Mouse (Mus musculus) midbrain, postnatal 0 days (tissue): ENCODE data around the gene Trdmt1. TPM values are rescaled to one million over a fixed set of nuclear protein-coding genes. Genes with fewer than 3 reads are reported as not detected.
A peak's percentile ranks its signal among the peaks of the same experiment; 100 is the strongest.

Experiments used
- ATAC-seq: fragments of 200-750 bp; cut with Nextera tagmentation; 2 replicates; pipeline ENCODE4 v1.8.0; 2017; ENCODE audit warnings: moderate number of reproducible peaks, mild to moderate bottlenecking, moderate TSS enrichment, moderate library complexity; ENCODE audit not compliant: low FRiP score
- DNase-seq: peaks from one replicate; pipeline ENCODE4 v3.0.0-alpha.2; 2015; ENCODE audit warnings: low spot score
- H3K27ac ChIP-seq: fragments of 300-500 bp; sonication (generic); 2 replicates; pipeline ENCODE4 v1.5.1; 2014; ENCODE audit warnings: low read depth, mild to moderate bottlenecking, low read length, mixed read lengths
- H3K27me3 ChIP-seq: fragments of 300-500 bp; sonication (generic); 2 replicates; pipeline ENCODE4 v1.6.1; 2014; ENCODE audit warnings: low read length, control low read depth, mixed read lengths; ENCODE audit not compliant: insufficient read depth
- H3K36me3 ChIP-seq: fragments of 300-500 bp; sonication (generic); 2 replicates; pipeline ENCODE4 v1.6.1; 2014; ENCODE audit warnings: low read length, control low read depth, mixed read lengths; ENCODE audit not compliant: insufficient read depth
- H3K4me1 ChIP-seq: fragments of 300-500 bp; sonication (generic); 2 replicates; pipeline ENCODE4 v1.6.1; 2014; ENCODE audit warnings: mild to moderate bottlenecking, control low read depth, antibody characterized with exemption, low read length, mixed read lengths; ENCODE audit not compliant: insufficient read depth
- H3K4me2 ChIP-seq: fragments of 300-500 bp; sonication (generic); 2 replicates; pipeline ENCODE4 v1.6.1; 2014; ENCODE audit warnings: low read depth, mild to moderate bottlenecking, low read length, mixed read lengths; ENCODE audit not compliant: poor library complexity, severe bottlenecking
- H3K4me3 ChIP-seq: fragments of 300-500 bp; sonication (generic); 2 replicates; pipeline ENCODE4 v1.5.1; 2014; ENCODE audit warnings: low read depth, mild to moderate bottlenecking, low read length, moderate library complexity
- H3K9ac ChIP-seq: fragments of 300-500 bp; sonication (generic); replicated peaks from 2 replicates; pipeline ENCODE4 v1.6.1; 2014; ENCODE audit warnings: mild to moderate bottlenecking, low read length, moderate library complexity, mixed read lengths; ENCODE audit not compliant: poor library complexity, severe bottlenecking
- H3K9me3 ChIP-seq: fragments of 300-500 bp; sonication (generic); 2 replicates; pipeline ENCODE4 v1.6.1; 2016; ENCODE audit warnings: low read length, control low read depth
- CTCF ChIP-seq: IDR thresholded peaks from 2 replicates; pipeline ENCODE4 v1.5.1; 2016; ENCODE audit warnings: antibody characterized with exemption, mild to moderate bottlenecking
- WGBS: fragments of 180-500 bp; shearing (Covaris S2); extraction: QIAGEN DNeasy Blood & Tissue Kit; methylation state at CpG from one replicate; pipeline ENCODE4 v1.1.7; 2014; 5-methylcytosine and 5-hydroxymethylcytosine counted together
- polyA plus RNA-seq: library from polyadenylated mRNA; unstranded; fragments of >200 nt; fragmentation: Nextera tagmentation; extraction: Ambion mirVana; gene quantifications from 2 replicates; pipeline ENCODE4 v1.2.1, GENCODE M21; 2015
- total RNA-seq: library from RNA; depleted of rRNA; stranded (reverse); fragments of >200 nt; gene quantifications from 2 replicates; pipeline ENCODE4 v1.2.3, GENCODE M21; 2014

Gene Trdmt1
- total and polyA plus RNA-seq, 2 experiments from 2014 or later, result 5.8 to 6.6 TPM

DNA sequence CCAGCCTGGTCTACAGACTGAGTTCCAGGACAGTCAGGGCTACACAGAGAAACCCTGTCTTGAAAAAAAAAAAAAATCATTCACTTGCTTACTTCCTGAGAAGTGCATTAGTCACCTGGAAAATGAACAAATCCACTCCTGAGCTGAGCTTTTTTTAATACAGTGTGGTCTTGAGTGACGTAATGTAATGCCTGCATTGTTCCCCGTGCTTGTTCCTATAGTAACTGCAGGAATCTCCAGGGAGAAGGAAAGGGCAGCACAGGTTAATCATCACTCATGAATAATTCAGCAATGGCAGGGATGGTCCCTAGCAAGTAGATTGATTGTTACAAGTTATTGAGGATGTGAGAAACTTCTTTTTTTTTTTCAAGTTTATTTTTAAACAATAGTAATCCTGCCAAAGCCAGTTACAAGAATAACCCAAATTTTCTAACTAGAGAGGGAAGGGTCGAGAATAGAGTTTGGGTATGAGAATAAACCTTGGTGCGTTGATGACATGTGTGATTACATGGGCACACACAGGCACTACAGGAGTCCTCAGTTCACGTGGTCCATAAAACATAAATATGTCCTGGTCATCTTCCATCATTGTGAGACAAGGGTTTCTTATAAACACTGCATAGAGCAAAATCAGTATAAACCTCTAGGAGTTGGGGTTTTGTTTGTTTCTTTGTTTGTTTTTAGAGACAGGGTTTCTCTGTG is 44.0 kb downstream of the Trdmt1 start:
- 26% methylated on average over 5 of the region's 5 CpGs for WGBS
- Histone ChIP-seq H3K4me2 (no peak overlapping the region), H3K9ac (no peak overlapping the region), H3K27me3 (no peaks in the 10 kb centered on the region), H3K36me3 (no peaks in the 10 kb centered on the region), H3K4me3 (no peak overlapping the region), H3K27ac (no peak overlapping the region), H3K9me3 (no peaks in the 10 kb centered on the region), H3K4me1 (no peaks in the 10 kb centered on the region)
- TF ChIP-seq CTCF, result no peak
- peak; percentile 85 for ATAC-seq
- DNase-seq, result peak; percentile 62

DNA sequence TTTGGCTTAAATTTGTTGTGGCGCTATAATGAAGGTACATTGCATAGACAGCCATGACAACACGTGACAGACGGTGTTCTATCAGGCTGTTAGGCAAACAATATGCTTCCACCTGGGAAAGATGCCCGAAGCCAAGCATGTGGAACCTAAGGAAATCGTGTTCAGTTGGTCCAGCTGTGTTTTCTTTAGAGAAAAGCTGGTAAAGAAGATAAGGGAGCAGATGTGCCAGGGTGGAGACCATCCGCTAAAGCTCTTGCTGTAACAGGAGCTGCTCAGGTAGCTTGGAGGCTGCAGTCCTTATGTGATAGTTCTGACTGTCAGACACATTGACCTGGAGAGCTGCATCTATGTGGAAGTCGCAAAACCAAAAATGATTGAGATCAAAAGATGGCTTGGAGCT is 45.3 kb downstream of the Trdmt1 start:
- no peaks in the 10 kb centered on the region for H3K36me3 ChIP-seq
- H3K4me3 ChIP-seq, result no peak overlapping the region
- no peak overlapping the region for H3K27ac ChIP-seq
- no peaks in the 10 kb centered on the region for H3K4me1 ChIP-seq
- H3K27me3 ChIP-seq, result no peaks in the 10 kb centered on the region
- ATAC-seq (no peak), DNase-seq (no peak)
- H3K4me2 ChIP-seq, result no peak overlapping the region
- H3K9me3 ChIP-seq, result no peaks in the 10 kb centered on the region
- TF ChIP-seq CTCF, result no peak
- no peak overlapping the region for H3K9ac ChIP-seq
- 85% methylated on average over 7 of the region's 7 CpGs for WGBS

DNA sequence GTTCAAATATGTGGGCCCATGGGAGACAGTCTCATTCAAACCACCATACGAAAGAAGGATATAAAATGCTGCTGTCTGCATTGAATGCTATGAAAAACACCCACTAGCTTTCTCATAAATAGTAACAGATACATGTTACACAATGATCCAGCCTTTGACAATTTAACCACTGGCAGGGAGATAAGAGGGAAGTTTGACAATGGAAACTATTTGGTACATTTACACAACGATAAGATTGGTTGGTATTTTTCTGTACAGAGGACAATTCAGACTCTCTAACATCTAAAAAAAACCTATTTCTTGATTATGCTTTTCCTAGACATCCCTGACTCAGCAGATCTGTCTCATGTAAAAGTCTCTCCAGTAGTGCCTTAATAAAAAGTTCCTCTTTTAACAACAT is 48.4 kb downstream of the Trdmt1 start:
- no peak for ATAC-seq
- H3K4me3 ChIP-seq, result no peak overlapping the region
- WGBS, result 80% methylated on average over 2 of the region's 2 CpGs
- no peak for DNase-seq
- no peaks in the 10 kb centered on the region for H3K36me3 ChIP-seq
- H3K4me1 ChIP-seq, result no peaks in the 10 kb centered on the region; the same call in 1 of the 2 replicates
- no peak overlapping the region for H3K4me2 ChIP-seq
- H3K9me3 ChIP-seq, result no peaks in the 10 kb centered on the region
- H3K27me3 ChIP-seq, result no peaks in the 10 kb centered on the region
- no peak for TF ChIP-seq CTCF
- no peak overlapping the region for H3K9ac ChIP-seq
- no peak overlapping the region for H3K27ac ChIP-seq

DNA sequence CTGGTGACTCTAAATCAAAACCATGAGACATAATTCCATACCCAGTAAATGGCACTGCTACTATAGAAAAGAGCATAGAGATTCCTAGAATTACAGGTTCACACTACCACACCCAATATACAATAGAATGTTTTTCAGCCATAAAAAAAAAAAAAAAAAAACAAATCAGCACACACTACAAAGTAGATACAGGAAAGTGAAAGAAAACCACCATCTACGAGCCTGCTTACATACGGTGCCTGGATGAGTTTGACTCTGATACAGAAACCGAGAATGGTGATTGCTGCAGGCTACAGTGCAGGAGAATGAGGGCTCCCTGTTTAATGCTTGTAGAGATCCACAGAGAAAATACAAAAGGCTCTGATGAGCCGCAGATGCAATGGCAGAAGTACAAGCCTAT is 51.5 kb downstream of the Trdmt1 start:
- H3K4me2 ChIP-seq, result no peak overlapping the region
- H3K36me3 ChIP-seq, result no peaks in the 10 kb centered on the region
- DNase-seq, result no peak
- H3K27ac ChIP-seq, result no peak overlapping the region
- H3K9me3 ChIP-seq, result no peaks in the 10 kb centered on the region
- H3K4me3 ChIP-seq, result no peak overlapping the region
- H3K4me1 ChIP-seq, result no peaks in the 10 kb centered on the region; the same call in 1 of the 2 replicates
- no peak for ATAC-seq
- TF ChIP-seq CTCF, result no peak
- H3K27me3 ChIP-seq, result no peaks in the 10 kb centered on the region
- 81% methylated on average over 4 of the region's 4 CpGs for WGBS
- H3K9ac ChIP-seq, result no peak overlapping the region

- H3K36me3 ChIP-seq, result no peaks in the 10 kb centered on the region
- H3K4me2 ChIP-seq, result no peak within 1 kb of the TSS
- no peaks in the 10 kb centered on the region for H3K9me3 ChIP-seq
- WGBS, result 36% methylated on average over 8 of the region's 8 CpGs
- H3K9ac ChIP-seq, result no peak within 1 kb of the TSS
- no peak within 1 kb of the TSS for H3K27ac ChIP-seq
- H3K4me3 ChIP-seq, result no peak within 1 kb of the TSS
- no peaks in the 10 kb centered on the region; the same call in 1 of the 2 replicates for H3K4me1 ChIP-seq
- no peak for ATAC-seq
- TF ChIP-seq CTCF, result no peak
- no peak for DNase-seq
- no peaks in the 10 kb centered on the region for H3K27me3 ChIP-seq
Measured at GRCm38 (mm10) chr2:13491734-13492133, 52.7 kb downstream of the Trdmt1 start, which contains the start of gene Cubn. Gene Cubn, minus strand, starts transcription at chr2:13491813.

DNA sequence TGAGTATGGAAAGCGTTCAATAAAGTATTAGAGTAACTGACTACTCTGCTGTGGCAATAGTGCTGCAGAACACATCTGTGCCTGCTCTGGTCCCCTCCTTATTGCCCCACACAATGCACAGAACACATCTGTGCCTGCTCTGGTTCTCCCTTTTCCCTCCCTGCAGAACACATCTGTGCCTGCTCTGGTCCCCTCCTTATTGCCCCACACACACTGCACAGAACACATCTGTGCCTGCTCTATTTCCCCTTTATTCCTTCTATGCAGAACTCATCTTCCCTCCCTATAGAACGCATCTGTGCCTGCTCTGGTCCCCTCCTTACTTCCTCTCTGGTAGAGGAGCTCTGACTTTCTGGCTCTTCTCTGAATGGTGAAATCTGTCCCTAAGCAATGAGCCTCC is 54.0 kb downstream of the Trdmt1 start:
- ATAC-seq (no peak), DNase-seq (no peak)
- no peaks in the 10 kb centered on the region; the same call in 1 of the 2 replicates for H3K4me1 ChIP-seq
- H3K9me3 ChIP-seq, result no peaks in the 10 kb centered on the region
- H3K27me3 ChIP-seq, result no peaks in the 10 kb centered on the region
- TF ChIP-seq CTCF, result no peak
- no peak overlapping the region for H3K9ac ChIP-seq
- no peaks in the 10 kb centered on the region for H3K36me3 ChIP-seq
- no peak overlapping the region for H3K27ac ChIP-seq
- no peak overlapping the region for H3K4me3 ChIP-seq
- no peak overlapping the region for H3K4me2 ChIP-seq
- 90% methylated on average over 2 of the region's 2 CpGs for WGBS
